Mouse (Mus musculus) cerebellum, postnatal 10 days (tissue): Measurements from ENCODE around the gene Ugt1a6b.
"Not testable (repeated sequence)": the region's sequence is repeated elsewhere in the genome, so short reads cannot be mapped to it uniquely, and the experiment has no call there.

Experiments used
- DNase-seq, 2 experiments: peaks; one replicate each; pipeline ENCODE4 v3.0.0; 2021; ENCODE audit warnings: mixed read lengths in 2 of 2

Ugt1a6b gene

DNA sequence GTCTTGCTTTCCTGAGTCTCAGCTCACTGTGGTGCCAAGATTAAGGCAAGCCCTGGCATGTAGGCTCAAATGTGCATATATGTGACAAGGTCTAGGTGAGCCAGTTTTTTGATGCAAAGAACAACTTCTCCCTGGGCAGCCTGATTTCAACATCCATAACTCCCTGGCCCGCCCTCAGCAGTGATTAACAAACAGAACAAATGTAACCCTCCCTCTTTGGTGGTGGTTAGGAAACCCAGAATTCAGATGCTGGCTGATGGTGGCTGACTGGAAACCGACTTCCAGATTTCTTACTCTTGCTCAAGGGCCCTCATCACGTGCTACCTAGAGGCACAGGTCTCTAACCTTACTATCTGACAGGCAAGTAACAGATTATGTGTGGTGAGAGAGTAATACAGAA, at the start of gene Ugt1a6b:
Ugt1a6b (plus strand) TSS at position 234 of the 400 bp plus-strand sequence.
- DNase-seq, result not testable (repeated sequence)

DNA sequence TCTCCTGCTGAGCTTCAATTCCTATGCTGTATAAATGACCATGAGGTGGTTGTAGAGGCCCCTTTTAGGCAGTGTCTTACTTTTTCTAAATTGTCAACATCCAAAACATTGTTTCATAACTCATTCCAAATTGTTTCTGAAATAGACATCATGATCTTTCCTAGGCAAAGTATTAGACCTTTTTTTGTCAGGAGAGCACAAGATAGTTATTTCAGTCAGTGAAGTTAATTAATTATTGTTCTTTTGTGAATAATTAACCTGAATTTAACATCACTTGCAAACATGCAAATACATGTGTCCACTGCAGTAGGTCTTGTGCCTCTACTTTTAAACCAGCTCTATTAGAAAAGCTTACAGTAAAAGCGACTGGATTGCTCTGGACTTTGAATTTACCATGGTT, 48.0 kb upstream of the Ugt1a6b start, which contains the start of gene Ugt1a10:
Ugt1a10 (plus strand) TSS at position 301 of the 400 bp plus-strand sequence.
- no peak for DNase-seq

DNA sequence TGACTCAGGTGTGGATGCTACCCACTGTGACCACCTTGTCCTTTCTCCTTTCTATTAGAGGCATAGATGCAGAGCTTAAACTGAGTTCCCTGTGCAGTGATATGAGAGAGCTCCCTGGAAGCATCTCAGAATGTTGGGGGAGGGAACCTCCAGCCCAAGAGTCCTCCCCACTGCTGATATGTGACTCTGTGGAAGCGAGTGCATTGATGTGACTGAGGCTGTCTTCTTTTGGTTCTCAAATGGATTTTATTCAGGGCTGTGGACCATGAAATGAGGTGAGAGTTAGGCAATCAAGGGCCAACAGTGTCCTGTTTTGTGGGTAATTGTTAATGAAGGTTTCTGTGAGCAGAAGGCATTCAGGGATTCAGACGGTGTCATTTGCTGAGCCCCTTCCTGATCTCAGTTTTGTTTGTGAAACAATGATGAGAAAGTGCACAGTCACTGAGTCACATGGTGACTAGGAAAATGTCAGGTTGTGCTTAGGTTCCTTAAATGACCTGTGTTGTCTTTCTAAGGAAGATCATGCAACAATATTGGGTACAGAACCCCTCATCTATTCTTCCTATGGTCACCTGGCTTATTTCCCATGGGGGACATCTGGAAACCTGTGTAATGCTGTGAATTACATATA, 36.5 kb upstream of the Ugt1a6b start:
- DNase-seq, result not testable (repeated sequence)

DNA sequence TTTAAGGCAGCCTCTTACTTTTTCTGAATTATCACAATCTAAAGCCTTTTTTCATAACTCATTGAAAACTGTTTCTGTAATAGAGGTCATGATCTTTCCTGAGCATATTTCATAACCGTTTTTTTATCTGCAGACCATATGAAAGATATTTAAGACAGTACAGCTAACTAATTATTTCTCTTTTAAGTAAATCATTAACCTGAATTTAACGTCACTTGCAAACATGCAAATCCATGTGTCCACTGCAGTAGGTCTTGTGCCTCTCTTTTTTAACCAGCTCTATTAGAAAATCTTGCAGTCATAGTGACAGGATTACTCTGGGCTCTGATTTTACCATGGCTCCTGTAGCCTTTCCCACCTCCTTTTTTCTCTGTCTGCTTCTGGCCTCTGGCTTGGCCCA, 32.6 kb upstream of the Ugt1a6b start, which contains the start of gene Ugt1a9:
Ugt1a9 (plus strand) TSS at position 306 of the 400 bp plus-strand sequence.
- no peak for DNase-seq

- DNase-seq, result no peak
Observed at GRCm38 (mm10) chr1:88070902-88071301, 32.1 kb upstream of the Ugt1a6b start.

DNA sequence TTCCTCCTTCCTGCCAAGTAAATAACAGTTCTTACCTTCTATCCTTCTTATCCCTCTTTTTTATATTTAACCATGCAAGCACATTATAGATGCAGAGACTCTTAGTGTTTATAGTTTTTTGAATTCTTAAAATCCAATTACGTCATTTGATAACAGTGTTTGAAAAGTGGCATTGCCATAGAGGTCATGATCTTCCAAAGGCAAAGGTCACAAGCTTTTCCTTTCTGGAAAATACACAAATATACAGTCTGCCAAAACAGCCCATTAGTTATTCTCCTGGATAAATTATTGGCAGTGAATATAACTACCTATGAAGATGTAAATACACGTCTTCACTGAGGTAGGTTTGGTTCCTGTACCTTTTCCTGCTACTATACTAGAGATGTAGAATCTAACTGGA, 28.6 kb upstream of the Ugt1a6b start:
- no peak for DNase-seq

DNA sequence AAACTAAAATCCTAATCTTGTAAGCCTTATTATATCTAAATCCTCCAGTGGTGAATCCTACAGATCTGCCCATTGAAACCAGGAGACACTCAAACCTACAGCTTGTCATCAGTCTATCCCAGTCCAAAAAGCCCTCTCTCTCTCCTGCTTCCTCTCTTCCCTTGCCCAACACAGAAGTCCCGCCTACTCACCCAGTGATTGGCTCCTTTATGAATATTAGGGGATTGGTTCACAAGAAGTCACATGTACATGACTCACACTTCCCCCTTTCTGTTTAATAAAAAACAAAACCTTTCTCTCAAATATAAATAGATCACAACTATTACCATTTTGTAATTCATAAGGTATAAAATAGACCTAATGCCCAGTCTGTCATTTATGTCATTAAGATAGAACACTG, 25.9 kb upstream of the Ugt1a6b start:
- no peak for DNase-seq

DNA sequence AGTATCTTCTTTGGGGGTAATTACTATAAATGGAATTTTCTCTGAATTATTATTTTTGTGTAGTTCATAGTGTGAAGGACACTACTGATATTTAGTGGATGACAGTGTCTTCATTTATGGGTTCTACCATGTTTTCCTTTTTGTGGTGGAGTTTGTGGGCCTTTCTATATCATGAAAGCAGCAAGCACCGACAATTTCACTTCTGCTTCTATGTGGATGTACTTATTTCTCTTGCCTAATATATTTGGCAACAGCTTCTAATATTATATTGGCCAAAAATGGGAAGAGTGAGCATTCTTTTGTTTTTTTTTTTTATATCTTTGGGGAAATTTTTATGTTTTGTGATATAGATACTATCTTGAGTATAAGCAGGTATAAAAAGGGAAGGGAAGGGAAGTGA, 21.4 kb upstream of the Ugt1a6b start:
- DNase-seq, result no peak

DNA sequence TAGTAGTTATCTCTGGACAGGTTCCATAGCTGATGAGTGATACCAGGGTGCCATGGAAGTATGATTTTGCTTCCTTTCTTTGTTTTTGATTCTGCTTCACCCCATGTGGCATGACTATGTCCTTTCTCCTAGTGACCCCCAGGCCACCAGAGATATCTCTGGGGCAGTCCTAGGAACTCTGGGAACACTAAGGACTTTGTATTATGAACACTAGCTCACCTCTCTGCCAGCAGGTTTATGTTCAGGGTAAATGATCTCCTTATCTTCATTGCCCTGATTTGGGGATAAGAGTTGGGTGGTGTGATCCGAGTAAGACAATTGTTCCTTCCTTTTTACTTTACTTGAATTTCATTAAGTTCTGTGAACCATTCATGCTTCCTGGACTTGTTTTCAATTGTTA, 16.9 kb upstream of the Ugt1a6b start:
- no peak for DNase-seq

- no peak for DNase-seq
Observed at GRCm38 (mm10) chr1:88087513-88087912, 15.5 kb upstream of the Ugt1a6b start, which contains the start of gene Ugt1a8. Gene Ugt1a8, plus strand, starts transcription at chr1:88087813.

- DNase-seq, result no peak
Observed at GRCm38 (mm10) chr1:88092341-88092740, 10.7 kb upstream of the Ugt1a6b start.

DNA sequence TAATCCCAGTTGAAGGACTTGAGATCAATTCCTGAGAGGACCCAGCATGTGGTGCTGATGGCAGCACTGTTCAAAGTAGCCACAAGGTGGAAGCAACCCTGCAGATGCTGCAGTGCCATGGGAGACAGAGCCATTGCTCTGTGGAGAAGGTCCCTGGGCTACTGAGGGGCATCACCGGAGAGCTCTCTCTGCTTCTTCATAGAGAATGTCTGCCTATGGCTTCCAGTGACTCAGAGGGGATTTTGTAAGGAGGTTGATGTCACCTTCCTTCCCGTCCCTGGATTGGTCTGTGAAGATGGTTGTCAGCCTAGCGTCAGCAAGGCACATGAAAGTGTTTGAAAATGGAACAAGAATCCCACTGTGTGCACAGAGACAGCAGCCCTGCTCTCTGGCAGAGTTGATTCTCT, 8.8 kb upstream of the Ugt1a6b start:
- not testable (repeated sequence) for DNase-seq

GRCm38 (mm10) chr1:88094941-88095492, 8.0 kb upstream of the Ugt1a6b start, which contains the start of gene Ugt1a7c:
Gene Ugt1a7c, plus strand, starts transcription at chr1:88095062.
- DNase-seq, result no peak

DNA sequence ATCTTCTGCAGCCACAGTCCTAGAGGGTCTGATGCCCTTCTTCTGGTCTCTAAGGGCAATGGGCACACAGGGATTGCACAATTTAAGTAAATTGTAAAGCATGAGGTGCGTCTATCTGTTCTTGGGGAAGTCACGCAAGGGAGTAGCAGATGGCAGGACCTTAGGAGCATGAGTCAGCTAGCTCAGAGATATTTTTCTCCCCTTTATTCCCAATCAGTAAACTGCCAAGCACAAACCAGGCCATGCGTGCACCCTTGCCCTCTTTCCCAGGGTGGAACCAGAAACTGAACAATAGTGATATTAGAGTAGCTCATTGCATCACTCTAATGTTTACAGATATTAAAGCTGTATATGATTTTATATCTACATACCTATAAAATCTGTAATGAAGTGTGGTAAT, 4.5 kb upstream of the Ugt1a6b start:
- DNase-seq, result not testable (repeated sequence)

DNA sequence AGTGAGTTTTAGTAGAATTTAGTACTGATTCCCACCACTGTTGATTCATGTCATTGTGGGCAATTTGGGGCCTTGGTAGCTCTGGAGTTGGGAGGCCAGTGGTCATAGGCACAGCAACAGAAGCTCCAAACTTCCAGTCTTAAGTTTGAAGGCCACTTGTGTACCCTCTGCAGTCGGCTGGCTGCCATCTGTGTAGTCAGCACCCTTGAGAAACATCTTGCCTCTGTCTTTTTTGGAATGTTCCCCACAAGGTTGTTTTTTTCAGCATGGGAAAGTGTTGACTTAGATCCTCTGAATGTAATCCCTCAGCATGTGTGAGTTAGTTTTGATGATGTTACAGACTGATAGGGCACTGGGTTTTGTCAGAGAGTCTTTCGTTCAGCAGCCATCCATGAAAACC, 3.4 kb upstream of the Ugt1a6b start:
- DNase-seq, result not testable (repeated sequence)

- not testable (repeated sequence) for DNase-seq
Observed at GRCm38 (mm10) chr1:88103697-88104468, 831 bp downstream of the Ugt1a6b start.

DNA sequence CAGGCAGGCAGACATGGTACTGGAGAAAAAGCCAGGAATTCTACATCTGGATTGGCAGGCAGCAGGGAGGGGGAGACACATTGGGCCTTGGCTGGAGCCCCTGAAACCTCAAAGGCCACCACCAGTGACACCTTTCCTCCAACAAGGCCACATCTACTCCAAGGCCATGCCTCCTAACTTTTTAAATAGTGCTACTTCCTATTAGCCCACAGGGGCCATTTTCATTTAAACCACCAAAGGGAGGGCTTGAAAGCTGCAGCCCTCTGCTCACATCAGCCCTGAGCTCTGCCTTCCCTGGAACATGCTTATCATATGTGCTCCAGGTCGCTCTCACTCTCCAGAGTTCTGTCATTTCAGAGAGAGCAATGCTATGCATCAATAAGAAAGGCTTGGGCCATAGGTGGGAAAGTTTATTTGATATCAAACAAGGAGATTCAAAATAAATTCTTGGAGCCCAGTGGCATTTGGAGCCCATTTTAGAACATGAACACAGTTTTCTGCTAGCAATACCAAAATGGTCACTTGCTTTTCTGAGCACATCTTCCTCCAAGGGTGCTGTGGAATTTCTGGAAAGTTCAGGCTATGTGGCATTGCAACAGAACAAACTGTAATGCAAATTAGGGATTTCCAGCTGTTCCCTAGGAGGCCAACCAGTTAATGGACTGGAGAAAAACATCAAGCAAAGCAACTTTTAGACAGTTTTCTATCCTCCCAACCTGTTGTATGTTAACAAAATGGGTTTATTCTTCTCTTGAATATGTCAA, 1.8 kb downstream of the Ugt1a6b start:
- no peak for DNase-seq

- no peak for DNase-seq
Observed at GRCm38 (mm10) chr1:88105656-88106055, 2.6 kb downstream of the Ugt1a6b start.

DNA sequence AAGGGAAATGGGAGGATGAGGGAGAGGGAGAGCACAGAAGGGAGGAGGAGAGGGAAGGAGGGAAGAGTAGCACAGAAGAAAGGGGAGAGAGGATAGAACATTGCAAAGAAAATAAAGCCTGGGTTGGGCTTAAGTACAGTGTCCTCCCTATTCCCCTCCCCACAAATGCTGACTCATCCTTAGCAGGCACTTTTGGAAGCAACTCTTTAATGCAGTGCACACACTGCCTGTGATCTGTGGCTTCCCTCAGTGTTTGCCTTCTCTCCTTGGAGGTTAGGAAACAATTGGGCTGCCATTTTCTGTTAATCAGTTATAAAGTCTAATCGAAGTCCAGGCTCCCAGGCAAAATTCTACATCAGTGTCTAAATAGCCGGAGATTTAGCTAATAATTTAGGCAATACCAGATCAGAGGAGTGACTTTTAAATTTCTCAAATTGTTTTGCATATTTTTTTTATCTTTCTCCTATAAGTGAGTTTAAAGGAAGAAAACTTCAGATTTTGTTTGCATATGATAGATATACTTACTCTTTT, 6.0 kb downstream of the Ugt1a6b start:
- not testable (repeated sequence) for DNase-seq

DNA sequence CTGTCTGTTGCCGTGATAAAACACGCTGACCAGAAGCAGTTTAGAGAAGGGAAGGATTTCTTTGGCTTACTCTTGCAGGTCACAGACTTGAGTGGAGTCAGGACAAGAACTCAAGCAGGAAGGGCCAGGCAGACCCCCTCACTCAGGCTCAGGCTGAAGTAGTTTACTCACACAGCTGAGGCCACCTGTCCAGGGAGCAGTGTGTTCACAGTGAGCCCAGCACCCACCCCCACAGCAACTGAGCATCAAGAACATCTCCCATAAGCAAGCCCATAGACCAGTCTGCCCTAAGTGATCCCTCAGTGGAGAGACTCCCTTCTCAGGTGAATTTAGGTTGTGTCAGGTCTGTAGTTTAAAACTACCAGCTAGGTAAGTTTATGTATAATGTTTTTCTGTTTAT, 6.6 kb downstream of the Ugt1a6b start:
- DNase-seq, result not testable (repeated sequence)

GRCm38 (mm10) chr1:88112769-88113168, 9.7 kb downstream of the Ugt1a6b start:
- DNase-seq, result not testable (repeated sequence)

DNA sequence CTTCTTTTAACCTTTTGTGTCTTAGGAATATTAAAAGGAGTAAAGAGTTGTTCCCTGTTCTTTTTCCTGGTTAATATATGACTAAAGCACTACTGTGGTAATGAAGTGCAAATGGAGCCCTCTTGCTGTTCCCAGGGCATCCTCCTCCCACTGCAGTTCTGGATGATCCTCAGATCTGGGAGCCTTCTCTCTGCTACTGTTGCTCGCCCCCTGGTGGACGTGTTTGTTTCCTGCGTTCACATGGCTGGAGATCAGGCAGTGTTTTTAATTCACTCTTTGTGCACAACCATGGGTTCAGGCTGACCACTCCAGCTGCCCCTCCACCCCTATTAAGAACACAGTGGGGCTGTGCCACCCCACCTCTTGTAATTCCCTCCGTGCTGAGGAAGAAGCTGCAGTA, 17.5 kb downstream of the Ugt1a6b start:
- not testable (repeated sequence) for DNase-seq

GRCm38 (mm10) chr1:88121521-88121920, 18.5 kb downstream of the Ugt1a6b start:
- peak; percentile 32 to 39 for DNase-seq
